Mouse (Mus musculus): Measurements from ENCODE around the gene Rgs7.

DNA sequence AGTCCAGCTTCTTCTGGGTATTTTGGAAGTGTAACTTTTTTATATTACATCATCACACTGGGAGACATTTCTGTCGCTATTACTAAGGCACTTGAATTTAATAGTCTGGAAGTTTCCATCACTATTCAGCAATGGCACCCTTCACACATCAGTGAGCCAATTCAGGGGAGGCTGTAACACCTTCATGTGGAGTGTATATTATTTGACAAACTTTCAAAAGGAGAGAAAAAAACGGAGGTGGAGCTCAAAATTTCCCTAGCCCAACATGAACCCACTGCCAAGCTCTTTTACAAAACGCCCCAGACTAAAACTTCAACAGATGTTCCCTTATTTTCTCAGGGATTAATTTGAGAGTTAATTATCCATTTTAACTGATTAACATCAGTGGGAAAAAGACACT, 191.9 kb downstream of the Rgs7 start:
- no peak for TF ChIP-seq MYOD1 (IDR thresholded peaks at IDR 0.05; ENCODE audit: control insufficient read depth, insufficient read length, low read depth)
- TF ChIP-seq CTCF (IDR thresholded peaks at IDR 0.05; ENCODE audit: control insufficient read depth, insufficient read depth, insufficient read length), result no peak

All from C2C12 (cell line).